Mouse (Mus musculus) heart, embryonic 10.5 days (tissue): ENCODE data around the gene Olfr585. TPM values are rescaled to one million over a fixed set of nuclear protein-coding genes. Genes with fewer than 3 reads are reported as not detected.

ENCODE experiments used
- DNase-seq: peaks from one replicate; pipeline ENCODE4 v3.0.0-alpha.2; 2017; ENCODE audit warnings: low spot score
- H3K27ac ChIP-seq: fragments of 300-500 bp; sonication (generic); 2 replicates; pipeline ENCODE4 v1.5.1; 2016; ENCODE audit warnings: mild to moderate bottlenecking
- H3K27me3 ChIP-seq: fragments of 300-500 bp; sonication (generic); 2 replicates; pipeline ENCODE4 v1.6.1; 2016; ENCODE audit warnings: mild to moderate bottlenecking; ENCODE audit not compliant: poor library complexity, insufficient read depth, severe bottlenecking
- H3K36me3 ChIP-seq: fragments of 300-500 bp; sonication (generic); 2 replicates; pipeline ENCODE4 v1.6.1; 2016; ENCODE audit warnings: mild to moderate bottlenecking, moderate library complexity
- H3K4me1 ChIP-seq: fragments of 300-500 bp; sonication (generic); 2 replicates; pipeline ENCODE4 v1.6.1; 2016; ENCODE audit warnings: mild to moderate bottlenecking
- H3K4me3 ChIP-seq: fragments of 300-500 bp; sonication (generic); 2 replicates; pipeline ENCODE4 v1.5.1; 2016; ENCODE audit warnings: mild to moderate bottlenecking, moderate library complexity
- H3K9me3 ChIP-seq: fragments of 300-500 bp; sonication (generic); 2 replicates; pipeline ENCODE4 v1.6.1; 2016; ENCODE audit warnings: mild to moderate bottlenecking, moderate library complexity
- WGBS: fragments of 180-500 bp; shearing (Covaris S2); methylation state at CpG from one replicate; pipeline ENCODE4 v1.1.7; 2016; 5-methylcytosine and 5-hydroxymethylcytosine counted together
- polyA plus RNA-seq: library from polyadenylated mRNA; unstranded; fragments of >200 nt; fragmentation: Nextera tagmentation; extraction: Ambion mirVana; gene quantifications from 2 replicates; pipeline ENCODE4 v1.2.1, GENCODE M21; 2016

Gene Olfr585
- not detected in 2 replicates for polyA plus RNA-seq

- no peaks in the 10 kb centered on the region for H3K36me3 ChIP-seq
- H3K27me3 ChIP-seq = no peaks in the 10 kb centered on the region
- H3K27ac ChIP-seq = no peak within 1 kb of the TSS
- 73% methylated on average over 1 of the region's 1 CpGs for WGBS
- no peak within 1 kb of the TSS for H3K4me3 ChIP-seq
- no peaks in the 10 kb centered on the region for H3K9me3 ChIP-seq
- H3K4me1 ChIP-seq = no peaks in the 10 kb centered on the region
- DNase-seq = no peak
These were observed at the start of gene Olfr585 for GRCm38 (mm10) chr7:103097420-103097819. TSS of gene Olfr585 (plus strand) at chr7:103097720.

DNA sequence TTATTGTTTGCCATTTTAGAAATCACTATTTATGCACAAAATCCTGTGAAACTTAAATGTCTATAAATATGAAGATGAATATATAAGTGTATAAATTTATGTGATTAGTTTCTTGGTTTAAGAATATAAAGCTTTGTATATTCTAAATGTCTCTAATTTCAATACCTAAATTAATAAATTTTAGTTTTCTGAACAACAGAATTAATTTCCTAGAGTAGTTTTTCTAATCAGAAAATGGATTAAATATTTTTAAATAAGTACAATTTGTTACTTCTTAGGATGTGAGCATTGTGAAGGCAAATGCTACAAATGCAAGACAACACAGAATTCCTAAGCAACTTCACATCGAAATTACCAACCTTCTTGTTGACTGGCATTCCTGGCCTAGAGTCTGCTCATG lies 46.5 kb upstream of the Olfr585 start, which contains the start of gene Olfr583:
Gene Olfr583, plus strand, starts transcription at position 301 of the 400 bp plus-strand sequence.
- Histone ChIP-seq H3K4me1 (no peaks in the 10 kb centered on the region), H3K4me3 (no peak within 1 kb of the TSS), H3K27ac (no peak within 1 kb of the TSS), H3K9me3 (no peaks in the 10 kb centered on the region), H3K27me3 (no peaks in the 10 kb centered on the region), H3K36me3 (no peaks in the 10 kb centered on the region)
- 71% methylated on average over 1 of the region's 1 CpGs for WGBS
- no peak for DNase-seq

- Histone ChIP-seq H3K4me1 (no peaks in the 10 kb centered on the region), H3K36me3 (no peaks in the 10 kb centered on the region)
These were observed 15.9 kb upstream of the Olfr585 start, which contains the start of gene Olfr584 for GRCm38 (mm10) chr7:103081585-103081984. TSS of gene Olfr584 (plus strand) at chr7:103081885.

DNA sequence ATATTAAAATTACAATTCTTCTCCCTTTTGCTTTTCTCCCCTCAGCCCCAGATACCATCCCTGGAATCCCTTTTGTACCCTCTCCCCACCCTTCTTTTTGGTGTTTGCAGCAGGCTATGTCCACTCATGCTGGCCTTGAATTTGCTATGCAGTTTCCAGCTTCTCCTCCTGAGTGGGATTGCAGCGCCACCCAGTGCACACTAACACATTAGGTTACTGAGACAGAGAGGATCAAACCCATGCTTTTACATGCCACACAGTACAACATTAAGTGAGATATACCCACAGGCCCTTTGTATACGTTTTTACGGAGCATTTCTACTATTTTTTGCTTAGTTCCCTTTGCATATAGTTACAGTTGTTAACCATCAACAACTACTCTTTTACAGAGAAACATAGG lies 21.9 kb downstream of the Olfr585 start:
- Histone ChIP-seq H3K4me1 (no peaks in the 10 kb centered on the region), H3K4me3 (no peak overlapping the region), H3K36me3 (no peaks in the 10 kb centered on the region), H3K27ac (no peak overlapping the region), H3K27me3 (no peaks in the 10 kb centered on the region), H3K9me3 (no peaks in the 10 kb centered on the region)
- DNase-seq = peak; percentile 75
- 38% methylated on average over 3 of the region's 3 CpGs for WGBS

More at GRCm38 (mm10) chr7:103081585-103081984, 15.9 kb upstream of the Olfr585 start, which contains the start of gene Olfr584:
- no peak for DNase-seq
- 54% methylated on average over 1 of the region's 1 CpGs for WGBS
- Histone ChIP-seq H3K4me3 (no peak within 1 kb of the TSS), H3K9me3 (0 out of 2 replicates have a peak, but pooled peaks cover 5% of the 10 kb centered on the region), H3K27ac (no peak within 1 kb of the TSS), H3K27me3 (no peaks in the 10 kb centered on the region)

- H3K9me3 ChIP-seq = no peaks in the 10 kb centered on the region
- 82% methylated on average over 3 of the region's 3 CpGs for WGBS
- H3K27ac ChIP-seq = no peak within 1 kb of the TSS
- no peaks in the 10 kb centered on the region for H3K4me1 ChIP-seq
- H3K4me3 ChIP-seq = no peak within 1 kb of the TSS
- no peaks in the 10 kb centered on the region for H3K27me3 ChIP-seq
- no peak for DNase-seq
- H3K36me3 ChIP-seq = no peaks in the 10 kb centered on the region
These were observed 28.0 kb downstream of the Olfr585 start, which contains the start of gene Olfr586 for GRCm38 (mm10) chr7:103125538-103125937. TSS of gene Olfr586 (minus strand) at chr7:103125638.

- no peak for DNase-seq
- H3K4me1 ChIP-seq = no peaks in the 10 kb centered on the region
- no peaks in the 10 kb centered on the region for H3K27me3 ChIP-seq
- H3K4me3 ChIP-seq = no peak within 1 kb of the TSS
- H3K27ac ChIP-seq = no peak within 1 kb of the TSS
- H3K9me3 ChIP-seq = no peaks in the 10 kb centered on the region
- WGBS = 80% methylated on average over 1 of the region's 1 CpGs
- H3K36me3 ChIP-seq = no peaks in the 10 kb centered on the region
These were observed 43.1 kb downstream of the Olfr585 start, which contains the start of gene Olfr588-ps1 for GRCm38 (mm10) chr7:103140579-103140978. TSS of gene Olfr588-ps1 (plus strand) at chr7:103140879.

Other genes with a start within 250 kb of the Olfr585 start
- not detected in 2 replicates for gene Olfr566, start 239.0 kb upstream of the Olfr585 start, polyA plus RNA-seq
- not detected in 2 replicates for gene Olfr568, start 220.6 kb upstream of the Olfr585 start, polyA plus RNA-seq
- not detected in 2 replicates for gene Olfr569, start 206.8 kb upstream of the Olfr585 start, polyA plus RNA-seq
- gene Olfr570, start 203.1 kb upstream of the Olfr585 start, polyA plus RNA-seq = not detected in 2 replicates
- gene Olfr571, start 180.2 kb upstream of the Olfr585 start, polyA plus RNA-seq = not detected in 2 replicates
- gene Olfr572, start 173.3 kb upstream of the Olfr585 start, polyA plus RNA-seq = not detected in 2 replicates
- not detected in 2 replicates for gene Olfr573-ps1, start 155.1 kb upstream of the Olfr585 start, polyA plus RNA-seq
- not detected in 2 replicates for gene Olfr574, start 149.3 kb upstream of the Olfr585 start, polyA plus RNA-seq
- gene Olfr575, start 138.9 kb upstream of the Olfr585 start, polyA plus RNA-seq = not detected in 2 replicates
- not detected in 2 replicates for gene Olfr576, start 135.1 kb upstream of the Olfr585 start, polyA plus RNA-seq
- gene Olfr577, start 121.8 kb upstream of the Olfr585 start, polyA plus RNA-seq = not detected in 2 replicates
- gene Olfr578, start 108.4 kb upstream of the Olfr585 start, polyA plus RNA-seq = not detected in 2 replicates
- gene Olfr582, start 59.7 kb upstream of the Olfr585 start, polyA plus RNA-seq = not detected in 2 replicates
- gene Olfr583, start 46.4 kb upstream of the Olfr585 start, polyA plus RNA-seq = not detected in 2 replicates
- gene Olfr584, start 15.8 kb upstream of the Olfr585 start, polyA plus RNA-seq = not detected in 2 replicates
- not detected in 2 replicates for gene Olfr586, start 27.9 kb downstream of the Olfr585 start, polyA plus RNA-seq
- not detected in 2 replicates for gene Olfr588-ps1, start 43.2 kb downstream of the Olfr585 start, polyA plus RNA-seq
- gene Olfr589, start 58.6 kb downstream of the Olfr585 start, polyA plus RNA-seq = not detected in 2 replicates
- not detected in 2 replicates for gene Olfr591, start 80.6 kb downstream of the Olfr585 start, polyA plus RNA-seq
- gene Olfr592, start 87.1 kb downstream of the Olfr585 start, polyA plus RNA-seq = not detected in 2 replicates
- gene Olfr593, start 114.1 kb downstream of the Olfr585 start, polyA plus RNA-seq = not detected in 2 replicates
- gene Olfr594, start 119.3 kb downstream of the Olfr585 start, polyA plus RNA-seq = not detected in 2 replicates
- not detected in 2 replicates for gene Usp17ld, start 154.8 kb downstream of the Olfr585 start, polyA plus RNA-seq
- gene Olfr596, start 207.9 kb downstream of the Olfr585 start, polyA plus RNA-seq = not detected in 2 replicates
- not detected in 2 replicates for gene Olfr597, start 218.6 kb downstream of the Olfr585 start, polyA plus RNA-seq
- gene Olfr598, start 225.8 kb downstream of the Olfr585 start, polyA plus RNA-seq = not detected in 2 replicates
- gene Olfr599, start 238.2 kb downstream of the Olfr585 start, polyA plus RNA-seq = not detected in 2 replicates